Mouse (Mus musculus) liver, embryonic 14.5 days (tissue): ENCODE results near the gene Erg. TPM values are rescaled to one million over a fixed set of nuclear protein-coding genes. Genes with fewer than 3 reads are reported as not detected.

Experiments used
- ATAC-seq: fragments of 200-750 bp; cut with Nextera tagmentation; 2 replicates; pipeline ENCODE4 v1.8.0; 2017; ENCODE audit warnings: moderate number of reproducible peaks, mild to moderate bottlenecking, moderate library complexity; ENCODE audit not compliant: insufficient read depth
- DNase-seq, 3 experiments: peaks; one replicate each; pipeline ENCODE4 v3.0.0-alpha.2; 2012 to 2013; ENCODE audit warnings: low read depth in 3 of 3, low spot score in 3 of 3
- H3K27ac ChIP-seq: fragments of 300-500 bp; sonication (generic); 2 replicates; pipeline ENCODE4 v1.5.1; 2014; ENCODE audit warnings: moderate library complexity, mild to moderate bottlenecking, control low read depth, inconsistent platforms
- H3K27me3 ChIP-seq: fragments of 300-500 bp; sonication (generic); 2 replicates; pipeline ENCODE4 v1.6.1; 2014; ENCODE audit warnings: mild to moderate bottlenecking, low read length, moderate library complexity; ENCODE audit not compliant: control insufficient read depth, insufficient read depth
- H3K36me3 ChIP-seq: fragments of 300-500 bp; sonication (generic); replicated peaks from 2 replicates; pipeline ENCODE4 v1.6.1; 2014; ENCODE audit warnings: low read depth; ENCODE audit not compliant: control insufficient read depth, insufficient read depth
- H3K4me1 ChIP-seq, 2 experiments: fragments of 200-500 bp in 1 of 2; fragments of 300-500 bp in 1 of 2; sonication (generic) in 1 of 2; replicated peaks; 2 replicates each; pipeline ENCODE4 v1.6.1; 2012 to 2014; ENCODE audit warnings: antibody characterized with exemption in 1 of 2, inconsistent platforms in 1 of 2, low read length in 1 of 2; ENCODE audit not compliant: control insufficient read depth in 2 of 2, insufficient read depth in 2 of 2
- H3K4me2 ChIP-seq: fragments of 300-500 bp; sonication (generic); 2 replicates; pipeline ENCODE4 v1.6.1; 2014; ENCODE audit warnings: low read depth, mild to moderate bottlenecking, control low read depth, moderate library complexity
- H3K4me3 ChIP-seq, 2 experiments: fragments of 200-500 bp in 1 of 2; fragments of 300-500 bp in 1 of 2; sonication (generic) in 1 of 2; 2 replicates each; pipeline ENCODE4 v1.5.1; 2012 to 2014; ENCODE audit warnings: low read depth in 2 of 2, low read length in 2 of 2, mild to moderate bottlenecking in 2 of 2, control low read depth in 1 of 2, inconsistent platforms in 1 of 2, moderate library complexity in 1 of 2; ENCODE audit not compliant: insufficient read depth in 1 of 2
- H3K9ac ChIP-seq: fragments of 300-500 bp; sonication (generic); replicated peaks from 2 replicates; pipeline ENCODE4 v1.6.1; 2014; ENCODE audit warnings: mild to moderate bottlenecking, control low read depth, moderate library complexity
- H3K9me3 ChIP-seq: fragments of 300-500 bp; sonication (generic); 2 replicates; pipeline ENCODE4 v1.6.1; 2016; ENCODE audit warnings: low read length, mixed read lengths; ENCODE audit not compliant: control insufficient read depth
- CTCF ChIP-seq: IDR thresholded peaks from 2 replicates; pipeline ENCODE4 v1.5.1; 2016; ENCODE audit warnings: antibody characterized with exemption, low read depth, control low read depth
- EP300 ChIP-seq: IDR thresholded peaks from 2 replicates; pipeline ENCODE4 v1.6.1; 2016; ENCODE audit warnings: antibody characterized with exemption, low read depth
- WGBS: fragments of 180-500 bp; shearing (Covaris S2); extraction: QIAGEN DNeasy Blood & Tissue Kit; methylation state at CpG from one replicate; pipeline ENCODE4 v1.1.7; 2014; ENCODE audit not compliant: insufficient replicate concordance; 5-methylcytosine and 5-hydroxymethylcytosine counted together
- polyA plus RNA-seq, 2 experiments: library from polyadenylated mRNA; depleted of rRNA in 1 of 2; stranded (reverse) in 1 of 2; unstranded in 1 of 2; fragments of >200 nt; fragmentation: Nextera tagmentation in 1 of 2; extraction: Ambion mirVana in 1 of 2; gene quantifications; 2 replicates each; pipeline versions ENCODE4 v1.2.1 to v1.2.3; 2012 to 2014

Erg gene
- polyA plus RNA-seq, 2 experiments: 0.61 to 2.8 TPM

GRCm38 (mm10) chr16:95466548-95466947, 119.8 kb downstream of the Erg start:
- no peak overlapping the region for H3K9ac ChIP-seq
- DNase-seq: no peak
- no peaks in the 10 kb centered on the region for H3K36me3 ChIP-seq
- H3K4me1 ChIP-seq: no peaks in the 10 kb centered on the region
- H3K9me3 ChIP-seq: no peaks in the 10 kb centered on the region
- H3K4me3 ChIP-seq: no peak overlapping the region
- WGBS: 73% methylated on average over 1 of the region's 1 CpGs
- H3K4me2 ChIP-seq: no peak overlapping the region
- no peak for ATAC-seq
- H3K27me3 ChIP-seq: no peaks in the 10 kb centered on the region
- TF ChIP-seq CTCF: peak; percentile 8; the same call in 1 of the 2 replicates
- no peak for TF ChIP-seq EP300
- no peak overlapping the region for H3K27ac ChIP-seq

DNA sequence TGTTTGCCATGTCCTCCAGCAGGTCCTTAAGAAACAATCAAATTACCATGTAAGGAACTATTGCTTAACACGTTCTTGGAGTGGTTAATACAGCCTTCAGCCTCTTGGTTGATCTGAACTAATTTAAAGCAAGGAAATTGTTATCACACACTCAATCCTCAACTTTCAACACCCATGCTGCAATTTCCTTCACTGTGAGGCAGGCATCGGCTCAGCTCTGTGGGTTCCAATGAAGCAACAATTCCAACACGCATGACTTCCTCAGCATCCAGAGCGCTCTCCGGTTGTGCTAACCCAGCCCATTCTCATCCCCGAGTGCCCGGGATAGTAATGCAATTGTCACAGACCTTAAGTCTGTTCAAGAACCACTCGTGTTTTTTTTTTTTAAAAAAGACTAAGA, 121.8 kb downstream of the Erg start:
- no peak for DNase-seq
- H3K4me3 ChIP-seq: no peak overlapping the region
- no peaks in the 10 kb centered on the region for H3K9me3 ChIP-seq
- H3K9ac ChIP-seq: no peak overlapping the region
- no peak overlapping the region for H3K4me2 ChIP-seq
- H3K27me3 ChIP-seq: no peaks in the 10 kb centered on the region; the same call in 1 of the 2 replicates
- WGBS: 47% methylated on average over 8 of the region's 8 CpGs
- H3K27ac ChIP-seq: no peak overlapping the region
- no peak for ATAC-seq
- no peaks in the 10 kb centered on the region for H3K4me1 ChIP-seq
- no peak for TF ChIP-seq CTCF
- TF ChIP-seq EP300: no peak
- no peaks in the 10 kb centered on the region for H3K36me3 ChIP-seq

DNA sequence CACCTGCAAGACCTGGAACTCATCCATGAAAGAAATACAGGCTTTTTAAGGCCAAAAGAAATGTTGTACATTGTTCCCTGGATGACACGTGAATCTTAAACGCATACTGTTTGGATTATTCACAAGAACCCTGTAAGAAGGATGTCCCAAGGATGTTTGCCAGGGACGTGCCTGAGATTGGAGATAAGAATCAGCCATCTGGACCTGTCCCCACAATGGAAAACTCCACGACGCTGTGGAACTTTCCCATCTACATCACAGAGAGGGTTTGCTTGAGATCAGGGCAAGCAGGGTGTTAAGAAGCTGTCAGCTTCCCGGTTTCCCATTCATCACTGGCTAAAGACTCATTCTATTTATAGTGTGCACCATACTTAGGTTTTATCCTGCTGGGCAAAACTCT, 122.6 kb downstream of the Erg start:
- Histone ChIP-seq H3K4me3 (no peak overlapping the region), H3K4me1 (no peaks in the 10 kb centered on the region), H3K27ac (no peak overlapping the region), H3K27me3 (no peaks in the 10 kb centered on the region; the same call in 1 of the 2 replicates), H3K36me3 (no peaks in the 10 kb centered on the region), H3K9me3 (no peaks in the 10 kb centered on the region), H3K4me2 (no peak overlapping the region), H3K9ac (no peak overlapping the region)
- ATAC-seq: no peak
- TF ChIP-seq CTCF (no peak), EP300 (no peak)
- no peak for DNase-seq
- 25% methylated on average over 6 of the region's 6 CpGs for WGBS

GRCm38 (mm10) chr16:95461941-95462340, 124.5 kb downstream of the Erg start:
- no peaks in the 10 kb centered on the region for H3K4me1 ChIP-seq
- no peak overlapping the region for H3K4me3 ChIP-seq
- peaks cover 6% of the 10 kb centered on the region for H3K27me3 ChIP-seq
- H3K27ac ChIP-seq: no peak overlapping the region
- no peak for TF ChIP-seq EP300
- no peak for ATAC-seq
- no peak overlapping the region for H3K4me2 ChIP-seq
- DNase-seq: no peak
- no peaks in the 10 kb centered on the region for H3K36me3 ChIP-seq
- WGBS: 36% methylated on average over 7 of the region's 7 CpGs
- H3K9ac ChIP-seq: no peak overlapping the region
- H3K9me3 ChIP-seq: no peaks in the 10 kb centered on the region

DNA sequence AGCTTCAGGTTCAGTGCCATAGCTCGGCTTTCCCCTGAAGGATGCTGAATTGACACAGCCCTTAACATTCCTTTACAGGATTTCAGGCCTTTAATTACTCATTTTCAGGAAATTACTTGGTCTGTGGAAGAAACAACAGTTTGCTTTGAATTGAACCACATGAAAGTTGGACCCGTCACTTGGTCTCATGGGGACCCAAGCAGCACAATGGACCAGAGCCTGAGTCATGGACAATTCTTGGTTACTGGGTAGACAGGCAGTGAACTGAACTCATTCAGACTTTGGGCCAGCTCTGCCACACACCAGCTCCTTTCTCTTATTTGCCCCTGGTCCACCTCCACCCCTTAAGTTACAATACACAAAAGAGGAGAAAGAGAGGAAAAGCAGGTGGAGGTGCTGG, 126.1 kb downstream of the Erg start:
- H3K36me3 ChIP-seq: no peaks in the 10 kb centered on the region
- ATAC-seq: no peak
- no peak overlapping the region for H3K4me2 ChIP-seq
- no peaks in the 10 kb centered on the region for H3K9me3 ChIP-seq
- no peaks in the 10 kb centered on the region for H3K4me1 ChIP-seq
- H3K27me3 ChIP-seq: peaks cover 6% of the 10 kb centered on the region
- H3K4me3 ChIP-seq: no peak overlapping the region
- no peak for DNase-seq
- no peak overlapping the region for H3K9ac ChIP-seq
- WGBS: 58% methylated on average over 2 of the region's 2 CpGs
- TF ChIP-seq CTCF (no peak), EP300 (no peak)
- H3K27ac ChIP-seq: no peak overlapping the region
